Mouse (Mus musculus) adrenal gland, adult 8-10 months (tissue): ENCODE results near the gene Spats2l. TPM values are rescaled to one million over a fixed set of nuclear protein-coding genes. Genes with fewer than 3 reads are reported as not detected.

Experiments used
- DNase-seq: peaks from one replicate; pipeline ENCODE4 v3.0.0; 2022
- total RNA-seq, 4 experiments: library from RNA; stranded (reverse); gene quantifications; 2 replicates each; pipeline ENCODE4 v1.2.4; 2022

Spats2l gene
- total RNA-seq, 4 experiments from 2014 or later: 3.6 to 4.7 (median 4.1) TPM

DNA sequence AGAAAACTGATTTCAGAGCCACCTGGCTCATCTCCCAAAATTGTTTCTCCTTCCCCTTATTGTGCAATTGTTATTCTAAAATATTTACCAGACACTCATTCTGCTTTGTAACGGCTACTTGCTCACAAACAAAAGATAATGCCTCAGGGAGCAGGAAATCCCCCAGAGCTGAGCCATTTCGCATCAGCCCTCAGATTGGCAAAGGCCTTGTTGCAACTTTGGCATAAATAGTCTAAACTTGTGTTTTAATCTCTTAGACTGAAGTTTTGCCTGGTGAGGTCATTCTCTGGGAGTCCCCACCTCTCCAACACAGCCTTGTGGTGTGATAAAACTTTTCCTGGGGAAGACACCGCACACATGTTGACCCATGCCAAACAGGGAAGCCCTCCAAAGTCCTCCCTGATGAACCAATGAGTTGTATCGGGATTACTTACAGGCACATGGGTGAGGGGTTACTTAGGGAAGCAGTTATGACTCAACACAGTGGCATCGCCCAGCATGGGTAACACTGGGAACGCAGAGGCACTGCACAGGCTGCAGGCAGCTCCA lies 215.2 kb downstream of the Spats2l start:
- no peak for DNase-seq

DNA sequence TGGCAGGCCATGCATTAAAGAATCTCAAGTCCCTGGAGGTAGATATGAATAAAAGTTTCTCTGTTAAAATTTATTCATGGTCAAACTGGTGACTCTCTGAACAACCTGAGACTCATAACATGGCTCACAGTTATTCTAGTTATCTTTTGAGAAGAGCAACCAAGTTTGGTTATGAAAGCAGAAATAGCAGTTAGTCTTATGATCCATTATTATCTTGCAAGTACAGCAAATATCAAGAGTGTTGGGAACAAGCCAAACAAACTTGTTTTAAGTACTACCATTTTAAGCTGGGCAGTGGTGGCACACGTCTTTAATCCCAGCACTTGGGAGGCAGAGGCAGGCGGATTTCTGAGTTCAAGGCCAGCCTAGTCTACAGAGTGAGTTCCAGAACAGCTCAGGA lies 217.3 kb downstream of the Spats2l start:
- no peak for DNase-seq

DNA sequence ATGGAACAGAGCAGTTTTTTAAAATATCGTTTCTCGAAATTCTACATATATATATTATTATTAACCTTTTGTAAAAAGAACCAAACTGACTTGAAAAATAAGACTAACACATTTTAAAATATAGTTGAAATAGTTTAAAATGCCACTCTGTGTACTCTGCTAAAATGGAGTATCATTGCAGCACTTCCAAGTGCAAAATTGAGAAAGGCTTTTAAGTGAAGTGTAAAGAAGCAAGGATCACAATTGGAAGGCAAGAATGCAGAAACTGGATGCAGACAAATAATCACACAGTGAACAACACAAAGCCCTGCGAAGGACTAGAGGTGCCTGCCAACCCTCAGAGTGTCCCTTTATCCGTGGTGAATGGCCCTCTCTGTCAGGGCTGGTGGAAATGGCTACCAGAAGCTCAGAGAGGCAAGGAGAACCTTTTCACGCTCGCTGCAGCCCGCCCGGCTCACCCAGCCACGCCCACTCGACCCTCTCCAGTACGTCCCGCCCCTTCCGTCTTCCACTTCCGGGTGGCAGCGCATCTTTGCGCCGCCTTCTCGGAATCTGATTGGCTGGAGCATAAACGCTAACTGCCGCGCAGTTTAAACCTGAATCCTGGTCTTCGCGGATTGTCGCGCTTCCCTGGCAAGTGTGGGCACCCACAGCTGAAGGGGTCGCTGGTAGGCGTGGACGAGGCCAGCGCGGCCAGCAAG lies 221.6 kb downstream of the Spats2l start, which contains the start of gene Sgo2a:
TSS of gene Sgo2a (plus strand) at position 540 of the 701 bp plus-strand sequence.
- peak; percentile 85 for DNase-seq

DNA sequence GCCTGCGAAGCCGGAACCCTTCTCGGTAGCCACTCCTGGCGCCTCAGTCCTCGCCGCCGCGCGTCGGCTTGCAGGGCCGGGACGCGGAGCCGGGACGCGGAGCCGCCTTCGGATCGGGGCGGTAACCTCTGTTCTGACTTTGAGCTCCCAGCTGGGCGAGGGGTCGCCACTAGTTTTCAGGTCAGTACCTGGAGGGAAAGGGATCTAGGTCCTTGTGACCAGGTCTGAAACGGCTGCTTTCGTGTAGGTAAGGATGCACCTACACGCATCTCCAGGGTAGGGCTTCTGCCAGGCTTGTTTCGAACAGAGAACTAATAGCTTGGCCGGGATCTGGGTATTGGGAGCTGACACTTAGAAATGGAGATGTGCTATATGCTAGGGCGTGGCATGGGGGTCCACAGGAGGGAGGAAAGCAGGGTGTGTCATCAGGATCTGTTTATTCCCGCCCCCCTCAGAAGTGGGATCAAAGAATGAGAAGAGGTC lies 222.2 kb downstream of the Spats2l start:
- DNase-seq: peak; percentile 3

Other genes with a start within 250 kb of the Spats2l start
- under 1 TPM; 0.35 to 0.81 (median 0.58) TPM for gene Sgo2a, start 221.8 kb downstream of the Spats2l start, total RNA-seq
- 10 to 100 TPM; 10.2 to 23.2 (median 16.7) TPM for gene Kctd18, start 244.8 kb downstream of the Spats2l start, total RNA-seq